Mouse (Mus musculus) liver, embryonic 14.5 days (tissue): ENCODE results near the gene Trim14. TPM values are rescaled to one million over a fixed set of nuclear protein-coding genes. Genes with fewer than 3 reads are reported as not detected.
"Not testable (repeated sequence)": the region's sequence is repeated elsewhere in the genome, so short reads cannot be mapped to it uniquely, and the experiment has no call there.

Source experiments
- ATAC-seq: fragments of 200-750 bp; cut with Nextera tagmentation; 2 replicates; pipeline ENCODE4 v1.8.0; 2017; ENCODE audit warnings: moderate number of reproducible peaks, mild to moderate bottlenecking, moderate library complexity; ENCODE audit not compliant: insufficient read depth
- DNase-seq, 3 experiments: peaks; one replicate each; pipeline ENCODE4 v3.0.0-alpha.2; 2012 to 2013; ENCODE audit warnings: low read depth in 3 of 3, low spot score in 3 of 3
- H3K27ac ChIP-seq: fragments of 300-500 bp; sonication (generic); 2 replicates; pipeline ENCODE4 v1.5.1; 2014; ENCODE audit warnings: moderate library complexity, mild to moderate bottlenecking, control low read depth, inconsistent platforms
- H3K27me3 ChIP-seq: fragments of 300-500 bp; sonication (generic); 2 replicates; pipeline ENCODE4 v1.6.1; 2014; ENCODE audit warnings: mild to moderate bottlenecking, low read length, moderate library complexity; ENCODE audit not compliant: control insufficient read depth, insufficient read depth
- H3K36me3 ChIP-seq: fragments of 300-500 bp; sonication (generic); replicated peaks from 2 replicates; pipeline ENCODE4 v1.6.1; 2014; ENCODE audit warnings: low read depth; ENCODE audit not compliant: control insufficient read depth, insufficient read depth
- H3K4me1 ChIP-seq, 2 experiments: fragments of 200-500 bp in 1 of 2; fragments of 300-500 bp in 1 of 2; sonication (generic) in 1 of 2; replicated peaks; 2 replicates each; pipeline ENCODE4 v1.6.1; 2012 to 2014; ENCODE audit warnings: antibody characterized with exemption in 1 of 2, inconsistent platforms in 1 of 2, low read length in 1 of 2; ENCODE audit not compliant: control insufficient read depth in 2 of 2, insufficient read depth in 2 of 2
- H3K4me2 ChIP-seq: fragments of 300-500 bp; sonication (generic); 2 replicates; pipeline ENCODE4 v1.6.1; 2014; ENCODE audit warnings: low read depth, mild to moderate bottlenecking, control low read depth, moderate library complexity
- H3K4me3 ChIP-seq, 2 experiments: fragments of 200-500 bp in 1 of 2; fragments of 300-500 bp in 1 of 2; sonication (generic) in 1 of 2; 2 replicates each; pipeline ENCODE4 v1.5.1; 2012 to 2014; ENCODE audit warnings: low read depth in 2 of 2, low read length in 2 of 2, mild to moderate bottlenecking in 2 of 2, control low read depth in 1 of 2, inconsistent platforms in 1 of 2, moderate library complexity in 1 of 2; ENCODE audit not compliant: insufficient read depth in 1 of 2
- H3K9ac ChIP-seq: fragments of 300-500 bp; sonication (generic); replicated peaks from 2 replicates; pipeline ENCODE4 v1.6.1; 2014; ENCODE audit warnings: mild to moderate bottlenecking, control low read depth, moderate library complexity
- H3K9me3 ChIP-seq: fragments of 300-500 bp; sonication (generic); 2 replicates; pipeline ENCODE4 v1.6.1; 2016; ENCODE audit warnings: low read length, mixed read lengths; ENCODE audit not compliant: control insufficient read depth
- CTCF ChIP-seq: IDR thresholded peaks from 2 replicates; pipeline ENCODE4 v1.5.1; 2016; ENCODE audit warnings: antibody characterized with exemption, low read depth, control low read depth
- EP300 ChIP-seq: IDR thresholded peaks from 2 replicates; pipeline ENCODE4 v1.6.1; 2016; ENCODE audit warnings: antibody characterized with exemption, low read depth
- WGBS: fragments of 180-500 bp; shearing (Covaris S2); extraction: QIAGEN DNeasy Blood & Tissue Kit; methylation state at CpG from one replicate; pipeline ENCODE4 v1.1.7; 2014; ENCODE audit not compliant: insufficient replicate concordance; 5-methylcytosine and 5-hydroxymethylcytosine counted together
- polyA plus RNA-seq, 2 experiments: library from polyadenylated mRNA; depleted of rRNA in 1 of 2; stranded (reverse) in 1 of 2; unstranded in 1 of 2; fragments of >200 nt; fragmentation: Nextera tagmentation in 1 of 2; extraction: Ambion mirVana in 1 of 2; gene quantifications; 2 replicates each; pipeline versions ENCODE4 v1.2.1 to v1.2.3; 2012 to 2014

The Trim14 gene
- polyA plus RNA-seq (2012; rRNA removed) (4.1 and 4.3 TPM in 2 replicates), polyA plus RNA-seq (2014; fragmentation: Nextera tagmentation; extraction: Ambion mirVana) (7.5 and 9.5 TPM in 2 replicates)

DNA sequence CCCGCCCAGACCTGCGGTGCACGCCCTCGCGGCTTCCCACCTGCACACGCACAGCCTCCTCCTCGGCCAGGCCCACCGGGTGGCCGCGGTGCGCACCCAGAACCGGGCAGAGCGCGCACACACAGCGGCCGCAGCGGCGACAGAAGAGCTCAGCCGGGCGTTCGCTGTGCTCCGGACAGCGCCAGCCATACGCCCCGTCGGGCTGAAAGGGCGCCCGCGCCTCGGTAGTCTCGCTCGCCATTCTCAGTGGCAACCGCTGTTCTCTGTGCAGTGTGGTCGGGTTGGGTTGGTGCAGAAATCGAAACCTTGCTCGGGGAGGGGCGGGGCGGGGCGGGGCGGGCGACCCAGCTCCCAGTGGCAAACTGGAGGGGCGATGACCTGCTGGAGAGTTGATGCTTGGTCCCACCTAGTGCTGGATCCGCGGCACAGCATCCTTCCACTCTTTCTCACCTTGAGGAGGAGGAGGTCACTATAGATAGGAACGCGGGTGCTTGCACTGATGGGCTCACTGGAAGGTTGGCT, at the start of gene Trim14:
Gene Trim14 (minus strand): TSS at position 302 of the 522 bp plus-strand sequence.
- Histone ChIP-seq H3K9me3 (no peaks in the 10 kb centered on the region), H3K27ac (0 out of 2 replicates have a peak within 1 kb of the TSS, but pooled peaks have one; percentile 15), H3K9ac (peak within 1 kb of the TSS; percentile 46), H3K4me2 (peak within 1 kb of the TSS; percentile 76), H3K4me1 (peaks cover 0 to 9% of the 10 kb centered on the region in 2 experiments; a peak in 2 of 4 replicates), H3K27me3 (peaks cover 29% of the 10 kb centered on the region), H3K36me3 (no peaks in the 10 kb centered on the region), H3K4me3 (peak within 1 kb of the TSS; percentile 67)
- ATAC-seq (peak; percentile 69), DNase-seq (peak in 2 of 3 experiments; percentile 30 to 43)
- TF ChIP-seq CTCF (peak; percentile 58), EP300 (no peak)
- WGBS: under 1% methylated on average over 46 of the region's 46 CpGs

DNA sequence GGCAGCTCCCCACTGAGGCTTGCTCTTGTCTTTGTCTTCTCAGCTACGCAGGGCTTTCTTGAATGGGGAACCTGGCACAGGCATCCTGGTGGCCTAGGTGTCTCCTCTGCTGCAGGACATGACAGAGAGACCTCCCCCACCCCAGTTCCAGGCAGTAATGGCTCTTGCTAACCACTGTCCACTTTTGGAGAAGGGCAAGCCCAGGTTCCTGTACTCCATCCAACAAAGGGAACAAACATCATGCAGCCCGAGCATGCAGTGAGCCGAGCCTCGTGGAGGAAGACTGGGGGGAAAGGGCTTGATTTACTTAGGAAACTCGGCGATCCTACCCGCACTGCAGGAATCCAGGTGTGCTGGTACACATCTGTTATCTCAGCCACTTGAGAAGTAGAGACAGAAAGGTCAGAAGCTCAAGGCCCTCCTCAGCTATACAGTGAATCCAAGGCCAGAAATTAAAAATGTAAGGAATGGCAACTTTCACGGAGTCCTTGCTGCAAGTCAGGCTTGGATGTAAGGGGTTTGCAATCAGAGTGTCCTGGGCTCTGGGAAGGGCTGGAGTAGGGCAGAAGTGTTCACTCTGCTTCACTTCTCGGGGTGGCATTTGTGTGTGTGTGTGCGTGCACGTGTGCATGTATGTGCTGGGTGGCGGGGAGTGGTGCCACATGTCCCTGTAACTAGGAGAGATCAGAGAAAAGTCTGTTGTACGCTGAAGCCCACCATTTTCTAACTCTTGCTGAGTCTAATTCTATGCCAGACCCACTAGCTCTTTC, 49.3 kb upstream of the Trim14 start:
- no peak for ATAC-seq
- no peak overlapping the region for H3K4me2 ChIP-seq
- TF ChIP-seq EP300 (no peak), CTCF (no peak)
- no peak overlapping the region for H3K27ac ChIP-seq
- H3K27me3 ChIP-seq: no peaks in the 10 kb centered on the region
- no peaks in the 10 kb centered on the region for H3K9me3 ChIP-seq
- no peak overlapping the region for H3K9ac ChIP-seq
- no peaks in the 10 kb centered on the region for H3K36me3 ChIP-seq
- H3K4me3 ChIP-seq: no peak overlapping the region
- DNase-seq: no peak
- WGBS: 51% methylated on average over 13 of the region's 13 CpGs
- H3K4me1 ChIP-seq: peaks cover 0 to 5% of the 10 kb centered on the region in 2 experiments; a peak in 2 of 4 replicates

DNA sequence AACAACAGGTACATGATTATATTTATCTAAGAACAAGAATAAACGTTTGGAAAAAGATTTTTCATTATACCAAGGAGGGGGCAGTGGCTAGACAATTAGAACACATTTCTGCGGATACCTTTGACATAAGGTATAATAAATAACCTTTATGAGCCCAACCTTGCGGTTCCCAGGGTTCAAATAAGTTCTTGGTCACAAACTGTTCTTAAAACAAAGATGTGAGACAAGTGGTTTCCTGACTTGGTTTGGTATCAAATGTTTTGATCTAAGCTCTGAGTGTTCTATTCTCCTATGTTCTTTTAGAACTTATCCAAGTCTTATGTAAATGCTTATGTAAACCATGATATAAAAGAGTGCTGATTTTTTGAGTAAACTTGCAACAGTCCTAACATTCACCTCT, 48.6 kb upstream of the Trim14 start:
- H3K27ac ChIP-seq, H3K4me1 ChIP-seq, ATAC-seq, H3K9me3 ChIP-seq, H3K4me3 ChIP-seq, H3K27me3 ChIP-seq, H3K36me3 ChIP-seq, H3K4me2 ChIP-seq, DNase-seq, H3K9ac ChIP-seq: not testable (repeated sequence)
- WGBS: 36% methylated on average over 3 of the region's 3 CpGs

DNA sequence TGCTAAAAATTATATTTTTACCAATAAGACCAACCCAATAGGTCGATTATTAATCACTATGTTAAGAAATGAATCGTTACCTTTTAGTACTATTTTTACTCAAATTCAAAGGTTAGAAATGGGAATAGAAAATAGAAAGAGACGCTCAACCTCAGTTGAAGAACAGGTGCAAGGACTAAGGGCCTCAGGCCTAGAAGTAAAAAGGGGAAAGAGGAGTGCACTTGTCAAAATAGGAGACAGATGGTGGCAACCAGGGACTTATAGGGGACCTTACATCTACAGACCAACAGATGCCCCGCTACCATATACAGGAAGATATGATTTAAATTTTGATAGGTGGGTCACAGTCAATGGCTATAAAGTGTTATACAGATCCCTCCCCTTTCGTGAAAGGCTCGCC, 48.1 kb upstream of the Trim14 start:
- not testable (repeated sequence) for H3K27me3 ChIP-seq, H3K4me1 ChIP-seq, H3K4me3 ChIP-seq, H3K27ac ChIP-seq, ATAC-seq, H3K9me3 ChIP-seq, H3K36me3 ChIP-seq, H3K9ac ChIP-seq, H3K4me2 ChIP-seq, DNase-seq
- 31% methylated on average over 2 of the region's 6 CpGs for WGBS

DNA sequence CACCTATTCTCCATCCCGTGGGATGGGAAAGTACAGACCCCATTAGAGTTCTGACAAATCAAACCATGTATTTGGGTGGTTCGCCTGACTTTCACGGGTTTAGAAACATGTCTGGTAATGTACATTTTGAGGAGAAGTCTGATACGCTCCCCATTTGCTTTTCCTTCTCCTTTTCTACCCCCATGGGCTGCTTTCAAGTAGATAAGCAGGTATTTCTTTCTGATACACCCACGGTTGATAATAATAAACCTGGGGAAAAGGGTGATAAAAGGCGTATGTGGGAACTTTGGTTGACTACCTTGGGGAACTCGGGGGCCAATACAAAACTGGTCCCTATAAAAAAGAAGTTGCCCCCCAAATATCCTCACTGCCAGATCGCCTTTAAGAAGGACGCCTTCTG, 46.1 kb upstream of the Trim14 start:
- not testable (repeated sequence) for H3K9ac ChIP-seq
- 53% methylated on average over 7 of the region's 9 CpGs for WGBS

DNA sequence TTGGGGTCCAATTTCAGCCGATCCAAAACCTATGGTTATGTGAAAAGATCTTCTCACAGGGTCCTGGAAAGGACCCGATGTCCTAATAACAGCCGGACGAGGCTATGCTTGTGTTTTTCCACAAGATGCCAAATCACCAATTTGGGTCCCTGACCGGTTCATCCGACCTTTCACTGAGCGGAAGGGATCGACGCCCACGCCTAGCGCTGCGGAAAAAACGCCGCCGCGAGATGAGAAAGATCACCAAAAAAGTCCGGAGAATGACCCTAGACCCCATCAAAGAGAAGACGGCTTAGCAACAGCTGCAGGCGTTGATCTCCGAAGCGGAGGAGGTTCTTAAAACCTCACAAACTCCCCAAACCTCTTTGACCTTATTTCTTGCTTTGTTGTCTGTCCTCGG, 45.6 kb upstream of the Trim14 start:
- WGBS: 81% methylated on average over 22 of the region's 22 CpGs
- H3K4me3 ChIP-seq, DNase-seq, H3K27me3 ChIP-seq, H3K4me2 ChIP-seq, H3K9me3 ChIP-seq, ATAC-seq, H3K9ac ChIP-seq, H3K4me1 ChIP-seq, H3K27ac ChIP-seq, H3K36me3 ChIP-seq: not testable (repeated sequence)

More for the DNA sequence above, 46.1 kb upstream of the Trim14 start:
- not testable (repeated sequence) for H3K4me1 ChIP-seq, DNase-seq, H3K4me3 ChIP-seq, H3K4me2 ChIP-seq, H3K9me3 ChIP-seq, ATAC-seq, H3K27ac ChIP-seq, H3K27me3 ChIP-seq, H3K36me3 ChIP-seq

DNA sequence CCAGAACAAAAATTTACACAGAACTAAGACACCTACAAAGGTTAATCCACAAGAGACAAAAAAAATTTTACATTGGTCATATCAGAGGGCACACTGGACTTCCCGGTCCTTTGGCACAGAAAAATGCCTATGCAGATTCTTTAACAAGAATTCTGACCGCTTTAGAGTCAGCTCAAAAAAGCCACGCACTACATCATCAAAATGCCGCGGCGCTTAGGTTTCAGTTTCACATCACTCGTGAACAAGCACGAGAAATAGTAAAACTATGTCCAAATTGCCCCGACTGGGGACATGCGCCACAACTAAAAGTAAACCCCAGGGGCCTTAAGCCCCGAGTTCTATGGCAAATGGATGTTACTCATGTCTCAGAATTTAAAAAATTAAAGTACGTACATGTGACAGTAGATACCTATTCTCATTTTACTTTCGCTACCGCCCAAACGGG, 44.9 kb upstream of the Trim14 start:
- not testable (repeated sequence) for H3K27me3 ChIP-seq, H3K9me3 ChIP-seq, DNase-seq, H3K4me3 ChIP-seq, H3K27ac ChIP-seq, H3K36me3 ChIP-seq, H3K9ac ChIP-seq, ATAC-seq, H3K4me1 ChIP-seq, H3K4me2 ChIP-seq
- 80% methylated on average over 15 of the region's 15 CpGs for WGBS
